Mouse (Mus musculus) heart, embryonic 13.5 days (tissue): ENCODE measurements around the gene Lactbl1. TPM values are rescaled to one million over a fixed set of nuclear protein-coding genes. Genes with fewer than 3 reads are reported as not detected.

Source experiments
- ATAC-seq: fragments of 200-750 bp; cut with Nextera tagmentation; 2 replicates; pipeline ENCODE4 v1.8.0; 2017; ENCODE audit warnings: moderate TSS enrichment; ENCODE audit not compliant: insufficient number of reproducible peaks, low FRiP score, low TSS enrichment; ENCODE audit errors: extremely low read depth
- H3K27ac ChIP-seq: fragments of 300-500 bp; sonication (generic); replicated peaks from 2 replicates; pipeline ENCODE4 v1.5.1; 2015; ENCODE audit warnings: moderate library complexity, mild to moderate bottlenecking, inconsistent platforms
- H3K27me3 ChIP-seq: fragments of 300-500 bp; sonication (generic); replicated peaks from 2 replicates; pipeline ENCODE4 v1.6.1; 2015; ENCODE audit warnings: mild to moderate bottlenecking, inconsistent platforms
- H3K36me3 ChIP-seq: fragments of 300-500 bp; sonication (generic); 2 replicates; pipeline ENCODE4 v1.6.1; 2015; ENCODE audit warnings: mild to moderate bottlenecking, inconsistent platforms
- H3K4me1 ChIP-seq: fragments of 300-500 bp; sonication (generic); 2 replicates; pipeline ENCODE4 v1.6.1; 2015; ENCODE audit warnings: inconsistent platforms
- H3K4me2 ChIP-seq: fragments of 300-500 bp; sonication (generic); 2 replicates; pipeline ENCODE4 v1.6.1; 2015; ENCODE audit warnings: inconsistent platforms, mild to moderate bottlenecking, moderate library complexity
- H3K4me3 ChIP-seq: fragments of 300-500 bp; sonication (generic); 2 replicates; pipeline ENCODE4 v1.5.1; 2015; ENCODE audit warnings: moderate library complexity, mild to moderate bottlenecking, inconsistent platforms
- H3K9ac ChIP-seq: fragments of 300-500 bp; sonication (generic); 2 replicates; pipeline ENCODE4 v1.6.1; 2015; ENCODE audit warnings: inconsistent platforms, mild to moderate bottlenecking, moderate library complexity
- H3K9me3 ChIP-seq: fragments of 300-500 bp; sonication (generic); 2 replicates; pipeline ENCODE4 v1.6.1; 2016; ENCODE audit warnings: inconsistent platforms
- WGBS: fragments of 180-500 bp; shearing (Covaris S2); methylation state at CpG from one replicate; pipeline ENCODE4 v1.1.7; 2015; ENCODE audit warnings: mixed read lengths; 5-methylcytosine and 5-hydroxymethylcytosine counted together
- polyA plus RNA-seq: library from polyadenylated mRNA; unstranded; fragments of >200 nt; fragmentation: Nextera tagmentation; extraction: Ambion mirVana; gene quantifications from 2 replicates; pipeline ENCODE4 v1.2.1, GENCODE M21; 2015

Lactbl1 gene
- polyA plus RNA-seq, 1 experiment from 2014 or later = not detected

- Histone ChIP-seq H3K27me3 (no peaks in the 10 kb centered on the region), H3K9me3 (no peaks in the 10 kb centered on the region), H3K27ac (peak overlapping the region; percentile 90), H3K4me1 (peaks cover 22% of the 10 kb centered on the region), H3K36me3 (no peaks in the 10 kb centered on the region), H3K9ac (peak overlapping the region; percentile 100), H3K4me3 (peak overlapping the region; percentile 98), H3K4me2 (peak overlapping the region; percentile 74)
- WGBS = under 1% methylated on average over 50 of the region's 68 CpGs
- ATAC-seq = peak; percentile 67
These were observed 20.3 kb upstream of the Lactbl1 start for GRCm38 (mm10) chr4:136602018-136602554.

GRCm38 (mm10) chr4:136602568-136602967 is 19.9 kb upstream of the Lactbl1 start, which contains the start of gene Kdm1a:
Gene Kdm1a, minus strand, starts transcription at chr4:136602723.
- WGBS = under 1% methylated on average over 36 of the region's 45 CpGs

GRCm38 (mm10) chr4:136605756-136606485 is 16.5 kb upstream of the Lactbl1 start:
- no peaks in the 10 kb centered on the region for H3K9me3 ChIP-seq
- no peak overlapping the region for H3K9ac ChIP-seq
- ATAC-seq = no peak
- WGBS = 82% methylated on average over 19 of the region's 19 CpGs
- no peaks in the 10 kb centered on the region for H3K27me3 ChIP-seq
- H3K27ac ChIP-seq = no peak overlapping the region
- no peaks in the 10 kb centered on the region for H3K36me3 ChIP-seq
- H3K4me3 ChIP-seq = no peak overlapping the region
- peaks cover 5% of the 10 kb centered on the region for H3K4me1 ChIP-seq
- H3K4me2 ChIP-seq = no peak overlapping the region

More at GRCm38 (mm10) chr4:136602568-136602967, 19.9 kb upstream of the Lactbl1 start, which contains the start of gene Kdm1a:
- peak within 1 kb of the TSS; percentile 90 for H3K27ac ChIP-seq
- H3K27me3 ChIP-seq = no peaks in the 10 kb centered on the region
- H3K9me3 ChIP-seq = no peaks in the 10 kb centered on the region
- ATAC-seq = peak; percentile 81
- peaks cover 22% of the 10 kb centered on the region for H3K4me1 ChIP-seq
- peak within 1 kb of the TSS; percentile 98 for H3K4me3 ChIP-seq
- peak within 1 kb of the TSS; percentile 100 for H3K9ac ChIP-seq
- H3K4me2 ChIP-seq = peak within 1 kb of the TSS; percentile 74
- H3K36me3 ChIP-seq = no peaks in the 10 kb centered on the region

GRCm38 (mm10) chr4:136610387-136610856 is 12.0 kb upstream of the Lactbl1 start, which contains the start of gene Tex46:
Gene Tex46, plus strand, starts transcription at chr4:136610437.
- no peak within 1 kb of the TSS for H3K4me2 ChIP-seq
- H3K27me3 ChIP-seq = no peaks in the 10 kb centered on the region
- no peak within 1 kb of the TSS for H3K4me3 ChIP-seq
- 53% methylated on average over 4 of the region's 4 CpGs for WGBS
- no peaks in the 10 kb centered on the region for H3K36me3 ChIP-seq
- H3K9ac ChIP-seq = no peak within 1 kb of the TSS
- no peak within 1 kb of the TSS for H3K27ac ChIP-seq
- H3K9me3 ChIP-seq = no peaks in the 10 kb centered on the region
- ATAC-seq = no peak
- H3K4me1 ChIP-seq = no peaks in the 10 kb centered on the region

- Histone ChIP-seq H3K9me3 (no peaks in the 10 kb centered on the region), H3K27me3 (no peaks in the 10 kb centered on the region), H3K27ac (no peak overlapping the region), H3K4me2 (no peak overlapping the region), H3K36me3 (no peaks in the 10 kb centered on the region), H3K4me1 (no peaks in the 10 kb centered on the region), H3K4me3 (no peak overlapping the region), H3K9ac (no peak overlapping the region)
- 50% methylated on average over 7 of the region's 7 CpGs for WGBS
- ATAC-seq = no peak
These were observed 8.8 kb upstream of the Lactbl1 start for GRCm38 (mm10) chr4:136613657-136614056.

- H3K9ac ChIP-seq = no peak overlapping the region
- H3K4me3 ChIP-seq = no peak overlapping the region
- no peak overlapping the region for H3K27ac ChIP-seq
- 0% methylated on average over 1 of the region's 1 CpGs for WGBS
- no peaks in the 10 kb centered on the region for H3K36me3 ChIP-seq
- ATAC-seq = no peak
- peaks cover 24% of the 10 kb centered on the region for H3K27me3 ChIP-seq
- H3K4me2 ChIP-seq = no peak overlapping the region
- no peaks in the 10 kb centered on the region for H3K4me1 ChIP-seq
- H3K9me3 ChIP-seq = no peaks in the 10 kb centered on the region
These were observed 1.1 kb upstream of the Lactbl1 start for GRCm38 (mm10) chr4:136621336-136621735.

GRCm38 (mm10) chr4:136621956-136622355 is 465 bp upstream of the Lactbl1 start:
- no peak overlapping the region for H3K27ac ChIP-seq
- no peak overlapping the region for H3K4me2 ChIP-seq
- no peaks in the 10 kb centered on the region for H3K9me3 ChIP-seq
- no peak overlapping the region for H3K9ac ChIP-seq
- H3K27me3 ChIP-seq = peaks cover 24% of the 10 kb centered on the region
- H3K4me1 ChIP-seq = no peaks in the 10 kb centered on the region
- WGBS = 52% methylated on average over 5 of the region's 5 CpGs
- ATAC-seq = no peak
- H3K4me3 ChIP-seq = no peak overlapping the region
- H3K36me3 ChIP-seq = no peaks in the 10 kb centered on the region

- H3K4me1 ChIP-seq = peaks cover 9% of the 10 kb centered on the region
- H3K27me3 ChIP-seq = peaks cover 23% of the 10 kb centered on the region
- no peaks in the 10 kb centered on the region for H3K36me3 ChIP-seq
- H3K4me3 ChIP-seq = no peak overlapping the region
- ATAC-seq = no peak
- no peaks in the 10 kb centered on the region for H3K9me3 ChIP-seq
- no peak overlapping the region for H3K27ac ChIP-seq
- no peak overlapping the region for H3K9ac ChIP-seq
- 56% methylated on average over 6 of the region's 6 CpGs for WGBS
- no peak overlapping the region for H3K4me2 ChIP-seq
These were observed 4.2 kb downstream of the Lactbl1 start for GRCm38 (mm10) chr4:136626590-136626989.

GRCm38 (mm10) chr4:136631237-136631994 is 9.0 kb downstream of the Lactbl1 start:
- no peak overlapping the region for H3K4me2 ChIP-seq
- peaks cover 13% of the 10 kb centered on the region for H3K4me1 ChIP-seq
- 76% methylated on average over 11 of the region's 11 CpGs for WGBS
- peak; percentile 28; the same call in 1 of the 2 replicates for ATAC-seq
- H3K9me3 ChIP-seq = no peaks in the 10 kb centered on the region
- H3K27ac ChIP-seq = no peak overlapping the region
- peaks cover 16% of the 10 kb centered on the region for H3K27me3 ChIP-seq
- H3K9ac ChIP-seq = no peak overlapping the region
- H3K4me3 ChIP-seq = no peak overlapping the region
- H3K36me3 ChIP-seq = no peaks in the 10 kb centered on the region

- H3K27me3 ChIP-seq = peaks cover 60% of the 10 kb centered on the region
These were observed 13.6 kb downstream of the Lactbl1 start for GRCm38 (mm10) chr4:136635995-136636394.

GRCm38 (mm10) chr4:136636511-136636910 is 14.1 kb downstream of the Lactbl1 start:
- H3K27me3 ChIP-seq = peaks cover 62% of the 10 kb centered on the region
- no peak for ATAC-seq
- H3K9me3 ChIP-seq = no peaks in the 10 kb centered on the region
- peaks cover 26% of the 10 kb centered on the region for H3K4me1 ChIP-seq
- WGBS = 52% methylated on average over 5 of the region's 5 CpGs
- H3K9ac ChIP-seq = no peak overlapping the region
- no peaks in the 10 kb centered on the region for H3K36me3 ChIP-seq
- no peak overlapping the region for H3K4me3 ChIP-seq
- H3K27ac ChIP-seq = no peak overlapping the region
- H3K4me2 ChIP-seq = no peak overlapping the region

More at GRCm38 (mm10) chr4:136635995-136636394, 13.6 kb downstream of the Lactbl1 start:
- Histone ChIP-seq H3K4me3 (no peak overlapping the region), H3K27ac (no peak overlapping the region), H3K4me2 (no peak overlapping the region), H3K36me3 (no peaks in the 10 kb centered on the region), H3K9ac (no peak overlapping the region), H3K4me1 (peaks cover 31% of the 10 kb centered on the region), H3K9me3 (no peaks in the 10 kb centered on the region)
- no peak for ATAC-seq
